8 mouse cellular contexts compared by ENCODE assay signal in the genomic region with DNA sequence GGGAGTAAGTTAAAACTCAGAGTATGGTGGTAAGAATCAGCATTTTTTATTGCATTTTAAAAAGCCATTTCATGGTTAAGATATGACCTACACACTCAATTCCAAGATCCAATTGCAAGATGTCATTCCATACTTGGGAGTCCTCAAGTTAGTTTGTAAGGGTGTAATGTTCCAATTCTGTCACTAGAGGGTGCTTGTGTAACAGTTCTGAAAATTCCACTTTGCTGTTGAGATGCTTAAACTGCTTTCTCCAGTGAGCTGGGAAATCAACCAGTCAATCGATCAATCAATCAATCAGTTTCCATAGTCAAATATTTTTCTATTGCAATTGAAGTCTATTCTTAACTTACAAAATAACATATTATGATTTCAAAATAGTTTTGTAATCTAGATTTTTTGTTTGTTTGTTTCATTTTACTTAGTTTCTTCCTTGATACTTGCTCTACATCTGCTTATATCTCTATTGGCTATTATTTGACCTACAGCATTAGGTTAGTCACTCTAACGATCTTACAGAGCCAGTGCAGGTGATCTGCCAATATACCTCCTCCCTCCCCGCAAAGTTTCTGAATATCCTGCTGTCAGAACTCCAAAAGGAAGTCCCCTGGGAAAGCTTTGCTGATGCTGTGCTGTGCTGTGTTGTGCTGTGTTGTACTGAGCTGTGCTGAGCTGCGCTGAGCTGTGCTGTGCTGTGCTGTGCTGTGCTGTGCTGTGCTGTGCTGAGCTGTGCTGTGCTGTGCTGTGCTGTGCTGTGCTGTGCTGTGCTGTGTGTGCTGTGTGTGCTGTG.
A peak's percentile ranks its signal among the peaks of the same experiment; 100 is the strongest.
DNase-seq lines count a peak whose midpoint lies in the region; ATAC-seq and TF ChIP-seq lines count a peak whose summit lies in the region.

No protein-coding gene starts in this region.

- no peak overlapping the region for H3K27ac ChIP-seq in kidney, adult 2 months (ENCODE audit: insufficient read depth, low read depth, low read length)

- H3K4me2 ChIP-seq in myocyte (ENCODE audit: low read depth), result peak overlapping the region; percentile 34

- peak; percentile 73 for DNase-seq in kidney, adult 2 months
- DNase-seq in kidney, adult 18-20 months, result no peak
- peak; percentile 68 for DNase-seq in CD4-positive helper T cell, adult 2 months (ENCODE audit: low read depth, low spot score)
- no peak for DNase-seq in Patski (ENCODE audit: low read depth, low spot score)
- peak; percentile 83 for DNase-seq in forelimb bud, embryonic 11.5 days (ENCODE audit: low read depth, low spot score)
- no peak for DNase-seq in testis, postnatal 14 days (ENCODE audit: low spot score)
- no peak for DNase-seq in cerebellum, adult 11 months

- CTCF ChIA-PET in Patski (lab: Charles Lee), result interaction anchor here (1.0 kb wide), 1 partner anchor 165 kb away, joined by 3 read pairs; no protein-coding TSS in a partner anchor

- no peak overlapping the region for H3ac ChIP-seq in myocyte (ENCODE audit: control insufficient read depth, insufficient read length)

- H3K79me2 ChIP-seq in myocyte (ENCODE audit: control insufficient read depth, insufficient read depth), result no peaks in the 10 kb centered on the region

- POLR2A ChIA-PET in Patski (lab: Charles Lee), result no interaction called here

- H3K4me1 ChIP-seq in kidney, adult 2 months (ENCODE audit: control insufficient read depth, insufficient read depth, low read length), result no peaks in the 10 kb centered on the region

- ATAC-seq in Patski, result no peak

- TF ChIP-seq CTCF in kidney, adult 2 months (conservative IDR thresholded peaks at IDR 0.05; ENCODE audit: insufficient read depth, insufficient read length, low read depth, low read length), result peak; percentile 26; the same call in 1 of the 2 replicates
- TF ChIP-seq CTCF in Patski (IDR thresholded peaks at IDR 0.05), result peak; percentile 56

- in situ Hi-C loops in Patski (cut with MboI; ENCODE audit: low pct_unique_long_range_greater_than_20kb), result loop anchor here (25.0 kb wide), 1 partner anchor 469 kb away; no protein-coding TSS in a partner anchor

- H3K36me3 ChIP-seq in kidney, adult 2 months (ENCODE audit: control insufficient read depth, insufficient read depth, low read length), result no peaks in the 10 kb centered on the region
- no peaks in the 10 kb centered on the region for H3K36me3 ChIP-seq in myocyte (ENCODE audit: control insufficient read depth, insufficient read depth)

- H3K27me3 ChIP-seq in kidney, adult 2 months (replicated peaks; ENCODE audit: control insufficient read depth, insufficient read depth, low read length), result no peaks in the 10 kb centered on the region
- no peaks in the 10 kb centered on the region for H3K27me3 ChIP-seq in Patski
- H3K27me3 ChIP-seq in myocyte (ENCODE audit: control insufficient read depth, insufficient read depth, insufficient read length), result no peaks in the 10 kb centered on the region

- no peak for TF ChIP-seq POLR2A in kidney, adult 2 months (IDR thresholded peaks at IDR 0.05; ENCODE audit: low read depth, low read length)
- no peak for TF ChIP-seq POLR2A in myocyte (IDR thresholded peaks at IDR 0.05; ENCODE audit: insufficient read length, low read depth)

- H3K4me3 ChIP-seq in kidney, adult 2 months (ENCODE audit: insufficient read depth, low read depth, low read length), result no peak overlapping the region
- no peak overlapping the region for H3K4me3 ChIP-seq in myocyte

- WGBS in kidney, adult 2 months, result 41% methylated on average over 4 of the region's 4 CpGs

TF ChIP-seq in myocyte, 11 proteins besides CTCF, POLR2A, EP300 and RAD21:
- no peak for TF ChIP-seq TCF3 (IDR thresholded peaks at IDR 0.05; ENCODE audit: insufficient read length, low read depth)
- no peak for TF ChIP-seq SRF (IDR thresholded peaks at IDR 0.05; ENCODE audit: control insufficient read depth, insufficient read length, low read depth)
- TF ChIP-seq REST (IDR thresholded peaks at IDR 0.05; ENCODE audit: insufficient read depth, insufficient read length), result no peak
- TF ChIP-seq CEBPB (IDR thresholded peaks at IDR 0.05; ENCODE audit: insufficient read depth, poor library complexity, severe bottlenecking), result no peak
- TF ChIP-seq MYOG (IDR thresholded peaks at IDR 0.05; ENCODE audit: control insufficient read depth in 1 of 3, insufficient read depth in 1 of 3, insufficient read length in 2 of 3, low read depth in 2 of 3), result no peak
- TF ChIP-seq MYOD1 (IDR thresholded peaks at IDR 0.05; ENCODE audit: control insufficient read depth in 1 of 3, insufficient read length in 2 of 3, low read depth in 2 of 3), result no peak
- TF ChIP-seq TCF12 (IDR thresholded peaks at IDR 0.05; ENCODE audit: insufficient read depth, poor library complexity, severe bottlenecking), result no peak
- TF ChIP-seq MAX (IDR thresholded peaks at IDR 0.05; ENCODE audit: low read depth), result no peak
- TF ChIP-seq POLR2AphosphoS2 (IDR thresholded peaks at IDR 0.05; ENCODE audit: insufficient read length, low read depth), result no peak
TF ChIP-seq in myocyte: peak in this region for 0.

Comparison
In these comparisons a context has a peak if more than half of its experiments do, and no peak if none do; other contexts are left out.
1. DNase-seq: peak in kidney, adult 2 months (single experiment), CD4-positive helper T cell, adult 2 months (single experiment) and forelimb bud, embryonic 11.5 days (single experiment); none in kidney, adult 18-20 months (single experiment), Patski (single experiment), testis, postnatal 14 days (single experiment) and cerebellum, adult 11 months (single experiment).